In the genomic region with DNA sequence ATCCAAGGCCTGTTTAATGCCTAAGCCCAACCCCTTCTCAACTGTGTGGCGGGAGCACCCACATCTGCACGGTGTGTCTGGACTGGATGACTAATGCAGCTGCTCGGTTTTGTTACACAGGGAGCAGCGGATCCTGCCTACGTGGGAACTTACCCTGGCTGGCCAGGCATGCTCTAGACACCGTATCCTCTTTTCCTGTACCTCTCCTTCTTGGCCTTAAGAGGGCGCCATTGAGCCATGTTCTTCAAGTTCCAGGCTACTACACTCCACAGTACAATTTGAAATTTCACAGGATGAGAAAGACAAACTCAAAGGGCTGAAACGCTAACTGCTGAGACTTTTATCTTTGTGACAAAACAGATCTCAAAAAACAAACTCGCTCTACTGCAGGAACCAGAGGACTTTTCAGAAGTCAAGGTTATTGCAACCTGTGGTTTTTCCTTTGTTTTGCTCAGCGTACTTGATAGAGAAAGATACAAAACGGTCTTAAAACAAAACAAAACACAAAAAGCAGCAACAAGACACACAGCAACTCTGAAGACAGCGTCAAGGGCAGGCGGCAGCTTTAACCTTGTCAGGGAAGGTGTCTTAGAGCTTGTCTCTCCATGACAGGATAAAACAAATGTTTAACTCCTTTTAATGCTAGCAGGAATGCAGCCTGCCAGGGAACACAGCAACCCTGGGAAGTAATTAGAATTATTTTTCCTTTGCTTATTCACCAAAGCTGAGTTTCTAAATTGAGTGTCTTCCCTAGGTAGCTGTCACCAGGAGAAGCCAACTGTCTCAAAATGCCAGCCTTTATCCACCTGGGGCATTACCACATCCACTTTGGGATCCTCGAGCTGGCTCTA, we compare ENCODE assay signal across 8 mouse cellular contexts. TPM values are rescaled to one million over a fixed set of nuclear protein-coding genes. Genes with fewer than 3 reads are reported as not detected.
A peak's percentile ranks its signal among the peaks of the same experiment; 100 is the strongest.
DNase-seq lines count a peak whose midpoint lies in the region; ATAC-seq lines count a peak whose summit lies in the region.

No protein-coding gene starts in this region.

- peaks cover 7% of the 10 kb centered on the region for H3K4me1 ChIP-seq in forebrain, embryonic 15.5 days
- no peaks in the 10 kb centered on the region; the same call in 1 of the 2 replicates for H3K4me1 ChIP-seq in liver, embryonic 15.5 days (replicated peaks)
- H3K4me1 ChIP-seq in neural tube, embryonic 11.5 days (ENCODE audit: control insufficient read depth, insufficient read depth, low read length), result no peaks in the 10 kb centered on the region; the same call in 1 of the 2 replicates

- 0 out of 2 replicates have a peak, but pooled peaks cover 4% of the 10 kb centered on the region for H3K27me3 ChIP-seq in forebrain, embryonic 15.5 days
- H3K27me3 ChIP-seq in liver, embryonic 15.5 days, result peaks cover 8% of the 10 kb centered on the region; the same call in 1 of the 2 replicates
- peaks cover 3% of the 10 kb centered on the region; the same call in 1 of the 2 replicates for H3K27me3 ChIP-seq in neural tube, embryonic 11.5 days (ENCODE audit: control insufficient read depth, insufficient read depth, low read length)

- no peaks in the 10 kb centered on the region for H3K36me3 ChIP-seq in forebrain, embryonic 15.5 days
- no peaks in the 10 kb centered on the region for H3K36me3 ChIP-seq in liver, embryonic 15.5 days (replicated peaks)
- no peaks in the 10 kb centered on the region for H3K36me3 ChIP-seq in neural tube, embryonic 11.5 days (ENCODE audit: control insufficient read depth, insufficient read depth, low read length)

- no peak overlapping the region for H3K9ac ChIP-seq in forebrain, embryonic 15.5 days (replicated peaks)
- H3K9ac ChIP-seq in liver, embryonic 15.5 days, result no peak overlapping the region
- H3K9ac ChIP-seq in neural tube, embryonic 11.5 days (ENCODE audit: low read length), result no peak overlapping the region

- intact Hi-C loops in heart, postnatal 25 days (cut with DNase I), result loop anchor here (2.0 kb wide), 6 partner anchors 45 to 655 kb away; a partner anchor contains a TSS

- no peaks in the 10 kb centered on the region for H3K9me3 ChIP-seq in forebrain, embryonic 15.5 days
- no peaks in the 10 kb centered on the region for H3K9me3 ChIP-seq in liver, embryonic 15.5 days (replicated peaks)
- no peaks in the 10 kb centered on the region for H3K9me3 ChIP-seq in neural tube, embryonic 11.5 days (ENCODE audit: control insufficient read depth, low read length)

- DNase-seq in MEL-GATA-1-ER (ENCODE audit: extremely low read depth, low read depth), result peak; percentile 86
- peak; percentile 9 for DNase-seq in cerebellum, adult 11-12 months
- DNase-seq in heart, postnatal 25 days (ENCODE audit: low spot score), result peak; percentile 63
- DNase-seq in large intestine, adult 2 months (ENCODE audit: low read depth, low spot score), result peak; percentile 39
- peak; percentile 72 for DNase-seq in neural tube, embryonic 11.5 days (ENCODE audit: low spot score)
- peak; percentile 62 for DNase-seq in testis, postnatal 10 days (ENCODE audit: low spot score)

- no peak overlapping the region for H3K4me3 ChIP-seq in forebrain, embryonic 15.5 days
- no peak overlapping the region for H3K4me3 ChIP-seq in liver, embryonic 15.5 days (replicated peaks)
- no peak overlapping the region for H3K4me3 ChIP-seq in neural tube, embryonic 11.5 days (ENCODE audit: low read depth, low read length)

- H3K27ac ChIP-seq in forebrain, embryonic 15.5 days (replicated peaks), result no peak overlapping the region
- H3K27ac ChIP-seq in liver, embryonic 15.5 days (replicated peaks), result no peak overlapping the region
- no peak overlapping the region for H3K27ac ChIP-seq in neural tube, embryonic 11.5 days (ENCODE audit: low read depth, low read length)

- peak; percentile 73 for ATAC-seq in forebrain, embryonic 15.5 days (replicated peaks)
- peak; percentile 74 for ATAC-seq in liver, embryonic 15.5 days (ENCODE audit: insufficient read depth)
- ATAC-seq in neural tube, embryonic 11.5 days (ENCODE audit: insufficient read depth, low FRiP score, low TSS enrichment), result peak; percentile 72; the same call in 1 of the 2 replicates

- no peak overlapping the region for H3K4me2 ChIP-seq in forebrain, embryonic 15.5 days (replicated peaks)
- H3K4me2 ChIP-seq in liver, embryonic 15.5 days, result no peak overlapping the region
- H3K4me2 ChIP-seq in neural tube, embryonic 11.5 days (ENCODE audit: low read depth), result no peak overlapping the region

- WGBS in forebrain, embryonic 15.5 days, result 9% methylated on average over 14 of the region's 14 CpGs
- WGBS in large intestine, adult 2 months, result 10% methylated on average over 14 of the region's 14 CpGs
- 12% methylated on average over 14 of the region's 14 CpGs for WGBS in liver, embryonic 15.5 days (ENCODE audit: insufficient replicate concordance)
- 13% methylated on average over 14 of the region's 14 CpGs for WGBS in neural tube, embryonic 11.5 days

RNA-seq across cellular contexts. Expression of a gene that starts 44.1 kb away (rescaled TPM):
- polyA plus RNA-seq in forebrain, embryonic 15.5 days (2015; fragmentation: Nextera tagmentation; extraction: Ambion mirVana), result 18.9 and 20.3 TPM in 2 replicates
- 10 to 100 TPM; 64.3 to 67.1 TPM for total RNA-seq in heart, postnatal 25 days (2021)
- 11.7 and 14.1 TPM in 2 replicates for polyA plus RNA-seq in large intestine, adult 2 months (2012; rRNA removed)
- 13.6 and 15.4 TPM in 2 replicates for polyA plus RNA-seq in liver, embryonic 15.5 days (2015; fragmentation: Nextera tagmentation; extraction: Ambion mirVana)
- polyA plus RNA-seq in neural tube, embryonic 11.5 days (2014; fragmentation: Nextera tagmentation; extraction: Ambion mirVana), result 33.4 and 34.4 TPM in 2 replicates

RNA-seq across cellular contexts. Expression of a gene that starts 49.3 kb away (rescaled TPM):
- 6.1 and 6.2 TPM in 2 replicates for polyA plus RNA-seq in forebrain, embryonic 15.5 days (2015; fragmentation: Nextera tagmentation; extraction: Ambion mirVana)
- total RNA-seq in heart, postnatal 25 days (2021), result 10 to 100 TPM; 26.4 to 28.2 TPM
- 2.2 and 4.7 TPM in 2 replicates for polyA plus RNA-seq in large intestine, adult 2 months (2012; rRNA removed)
- polyA plus RNA-seq in liver, embryonic 15.5 days (2015; fragmentation: Nextera tagmentation; extraction: Ambion mirVana), result 8.1 and 9.1 TPM in 2 replicates
- 22.8 and 24.4 TPM in 2 replicates for polyA plus RNA-seq in neural tube, embryonic 11.5 days (2014; fragmentation: Nextera tagmentation; extraction: Ambion mirVana)

Comparison
In these comparisons a context has a peak if more than half of its experiments do, and no peak if none do; other contexts are left out.
1. DNase-seq: peak in every context shown above with its lines; median percentile 86 in MEL-GATA-1-ER; 72 in neural tube, embryonic 11.5 days; 63 in heart, postnatal 25 days; 62 in testis, postnatal 10 days; 39 in large intestine, adult 2 months; 9 in cerebellum, adult 11-12 months.